Mouse (Mus musculus): Measurements from ENCODE around the gene Cyp4v3. TPM values are rescaled to one million over a fixed set of nuclear protein-coding genes. Genes with fewer than 3 reads are reported as not detected.

Cyp4v3 gene
- total RNA-seq, 2 experiments from 2014 or later = 0.51 to 1.4 TPM

GRCm38 (mm10) chr8:45320930-45321329 is 12.1 kb downstream of the Cyp4v3 start:
- DNase-seq = no peak

DNA sequence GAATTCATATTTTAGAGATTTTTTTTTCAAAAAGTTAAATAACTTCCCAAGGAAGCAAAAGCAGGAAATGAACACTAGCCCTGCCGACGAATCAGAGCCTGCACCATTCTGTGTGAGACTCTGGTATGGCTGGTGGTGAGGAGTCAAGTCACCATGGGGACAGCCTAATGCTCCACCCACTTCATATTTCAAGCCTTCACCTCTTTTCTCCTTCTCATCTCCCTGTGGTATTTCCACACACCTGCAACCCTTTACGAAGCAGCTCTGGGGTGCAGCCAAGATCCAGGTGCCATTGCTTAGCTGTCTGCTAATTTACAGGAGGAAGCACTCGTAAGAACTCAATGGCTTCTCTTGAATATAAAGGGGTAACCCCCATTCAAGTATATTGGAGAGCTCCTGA is 22.0 kb downstream of the Cyp4v3 start:
- no peak for DNase-seq

GRCm38 (mm10) chr8:45308366-45308765 is 24.6 kb downstream of the Cyp4v3 start, which contains the start of gene Gm45753:
Gene Gm45753, minus strand, starts transcription at chr8:45308466.
- no peak for DNase-seq

- no peak for DNase-seq
Measured at GRCm38 (mm10) chr8:45305479-45305878, 27.5 kb downstream of the Cyp4v3 start.

DNA sequence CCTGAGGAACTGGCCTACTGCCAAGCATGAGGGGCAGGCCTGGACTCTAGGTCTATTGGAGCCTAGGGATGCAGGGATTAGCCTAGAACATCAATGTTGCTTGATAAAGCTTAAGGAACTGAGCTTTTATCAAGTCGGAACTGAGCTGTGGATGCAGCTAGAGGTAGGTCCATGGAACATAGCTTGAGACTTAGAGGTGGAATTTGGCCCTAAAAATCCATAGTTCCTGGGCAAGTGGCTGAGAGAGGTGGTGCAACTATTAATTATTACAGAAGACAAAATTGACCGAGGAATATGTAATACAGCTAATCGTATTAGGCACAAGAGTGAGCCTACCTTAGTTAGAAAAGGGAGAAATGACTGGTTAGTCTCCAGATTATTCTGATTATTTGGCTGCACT is 28.7 kb downstream of the Cyp4v3 start:
- DNase-seq = no peak

DNA sequence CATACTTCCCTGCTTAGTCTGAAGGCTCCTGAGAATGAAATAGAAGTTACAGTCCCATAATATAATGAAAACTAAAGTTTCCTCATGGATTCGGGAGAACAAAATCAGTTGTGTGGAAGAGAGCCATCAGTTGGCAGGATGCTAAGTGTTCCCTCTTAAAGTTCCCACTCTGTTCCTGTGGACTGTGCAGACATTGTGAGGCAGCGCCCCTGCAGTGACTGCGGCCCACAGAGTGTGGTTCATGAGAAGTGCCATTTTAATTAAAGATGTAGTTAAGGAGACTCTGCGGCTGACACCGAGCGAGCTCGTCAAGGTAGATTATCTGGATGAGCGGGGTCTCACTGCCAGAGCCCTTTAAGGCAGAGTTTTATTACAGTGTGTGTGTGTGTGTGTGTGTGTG is 30.6 kb downstream of the Cyp4v3 start:
- no peak for DNase-seq

DNA sequence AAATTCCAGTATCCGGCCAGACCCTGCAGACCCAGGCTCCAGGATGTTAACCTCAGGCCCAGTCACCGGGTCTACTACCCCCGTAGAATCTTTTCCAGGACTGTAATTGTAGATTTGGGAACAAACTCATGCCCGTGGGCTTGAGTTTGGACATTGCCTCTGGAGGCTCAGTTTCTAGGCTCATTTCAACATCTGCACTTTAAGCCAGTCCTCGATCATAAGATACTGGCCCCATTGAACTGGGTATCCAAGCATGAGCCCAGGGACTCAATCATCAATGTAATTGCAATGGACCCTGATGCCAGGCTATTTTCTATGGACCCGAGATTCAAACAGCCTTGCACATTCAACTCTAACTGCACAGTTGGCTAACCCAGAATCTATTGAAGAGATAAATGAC is 37.7 kb downstream of the Cyp4v3 start:
- DNase-seq = no peak

DNA sequence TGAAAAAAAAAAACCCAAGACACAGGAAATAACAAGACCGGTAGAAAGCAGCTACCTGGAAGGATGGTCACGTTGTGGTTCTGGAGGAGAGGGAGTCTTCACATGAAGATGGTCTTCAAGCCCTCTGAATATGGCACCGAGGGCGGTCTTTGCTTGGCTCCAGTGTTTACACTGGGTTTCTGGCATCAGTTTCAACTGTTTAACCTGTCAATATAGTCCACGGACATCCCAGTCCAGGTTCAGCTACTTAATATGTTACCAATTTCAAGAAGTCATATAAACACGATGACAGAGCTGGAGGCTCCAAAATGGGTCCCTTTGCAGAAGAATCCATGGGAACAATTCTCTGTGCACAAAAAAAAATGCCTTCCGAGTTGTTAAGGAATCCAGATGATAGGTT is 38.3 kb downstream of the Cyp4v3 start, which contains the start of gene Klkb1:
Klkb1 (minus strand) TSS at position 173 of the 400 bp plus-strand sequence.
- no peak for DNase-seq

DNA sequence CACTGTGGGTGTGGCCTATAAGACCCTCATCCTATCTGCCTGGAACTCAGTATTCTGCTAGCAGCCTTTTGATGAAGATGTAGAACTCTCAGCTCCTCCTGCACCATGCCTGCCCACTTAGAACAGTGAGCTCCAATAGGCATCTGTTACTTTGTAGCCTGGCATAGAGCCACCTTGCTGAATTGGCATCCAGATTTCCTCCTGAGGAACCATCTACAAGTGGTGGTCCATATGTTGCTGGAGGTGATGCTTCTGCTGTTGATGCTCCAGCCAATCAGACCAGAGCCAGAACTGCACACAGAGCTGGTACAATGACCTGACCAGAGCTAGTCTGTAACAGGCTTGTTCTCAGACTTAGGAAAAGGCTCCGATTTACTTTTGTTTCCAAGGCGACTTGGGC is 41.2 kb downstream of the Cyp4v3 start:
- no peak for DNase-seq

GRCm38 (mm10) chr8:45281630-45282029 is 51.4 kb downstream of the Cyp4v3 start:
- DNase-seq = no peak

DNA sequence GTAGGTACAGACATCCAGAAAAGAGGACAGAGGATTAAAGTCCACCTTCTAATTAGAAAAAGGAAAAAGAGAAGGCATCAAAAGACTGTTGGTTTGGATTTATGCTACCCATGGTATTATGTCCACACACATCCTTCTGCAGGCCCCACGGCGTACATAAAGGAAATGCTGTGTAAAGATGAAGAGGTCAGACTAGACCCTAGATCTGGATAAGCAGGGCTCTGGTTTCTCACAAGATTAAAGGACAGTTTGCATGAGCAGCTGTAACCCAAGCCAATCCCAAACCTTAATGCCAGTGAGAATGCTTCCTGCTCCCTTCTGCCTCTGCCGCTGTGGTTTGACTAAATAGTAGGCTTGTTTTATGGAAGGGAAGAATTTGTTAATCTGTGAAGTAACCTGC is 55.6 kb downstream of the Cyp4v3 start:
- DNase-seq = no peak

GRCm38 (mm10) chr8:45274317-45274716 is 58.7 kb downstream of the Cyp4v3 start:
- no peak for DNase-seq

- DNase-seq = no peak
Measured at GRCm38 (mm10) chr8:45269056-45269455, 64.0 kb downstream of the Cyp4v3 start.

GRCm38 (mm10) chr8:45268485-45268884 is 64.5 kb downstream of the Cyp4v3 start:
- no peak for DNase-seq

GRCm38 (mm10) chr8:45267611-45268391 is 65.2 kb downstream of the Cyp4v3 start:
- no peak for DNase-seq

GRCm38 (mm10) chr8:45266993-45267392 is 66.0 kb downstream of the Cyp4v3 start:
- no peak for DNase-seq

- DNase-seq = no peak
Measured at GRCm38 (mm10) chr8:45264918-45265317, 68.1 kb downstream of the Cyp4v3 start.

GRCm38 (mm10) chr8:45262851-45263250 is 70.2 kb downstream of the Cyp4v3 start:
- DNase-seq = no peak

- DNase-seq = no peak
Measured at GRCm38 (mm10) chr8:45261920-45262319, 71.1 kb downstream of the Cyp4v3 start, which contains the start of gene F11. Gene F11, minus strand, starts transcription at chr8:45262031.

- DNase-seq = no peak
Measured at GRCm38 (mm10) chr8:45258421-45258820, 74.6 kb downstream of the Cyp4v3 start.

GRCm38 (mm10) chr8:45255040-45255439 is 78.0 kb downstream of the Cyp4v3 start:
- no peak for DNase-seq
